Mouse (Mus musculus): ENCODE measurements around the gene Ccdc153. TPM values are rescaled to one million over a fixed set of nuclear protein-coding genes. Genes with fewer than 3 reads are reported as not detected.
A peak's percentile ranks its signal among the peaks of the same experiment; 100 is the strongest.

Gene Ccdc153
- total and polyA plus RNA-seq, 3 experiments, result not detected

- peaks cover 0 to 16% of the 10 kb centered on the region in 2 experiments; a peak in 3 of 4 replicates for H3K4me1 ChIP-seq (ENCODE audit: control insufficient read depth in 1 of 2, insufficient read depth in 2 of 2)
- dilution Hi-C loops (cut with MboI; ENCODE audit: extremely low pct_ligation_motif_present, extremely low pct_unique_long_range_greater_than_20kb, low sequenced_read_pairs), result no loop called here
- peak within 1 kb of the TSS; percentile 42 for H3K4me2 ChIP-seq (ENCODE audit: insufficient read depth, low read depth, poor library complexity, severe bottlenecking)
- no peaks in the 10 kb centered on the region for H3K27me3 ChIP-seq (replicated peaks)
- peak; percentile 80 for TF ChIP-seq ELF1 (IDR thresholded peaks at IDR 0.05; ENCODE audit: low read depth, low read length)
- TF ChIP-seq IRF4 (IDR thresholded peaks at IDR 0.05; ENCODE audit: low read depth, low read length), result 0 out of 2 replicates have a peak, but pooled peaks have one; percentile 2
- peak; percentile 73 for TF ChIP-seq RAD21 (IDR thresholded peaks at IDR 0.05; ENCODE audit: low read depth, low read length)
- peak; percentile 7 to 59; a peak in 3 of 4 replicates for TF ChIP-seq CTCF (conservative IDR thresholded peaks at IDR 0.05 in 1 of 2, IDR thresholded peaks at IDR 0.05 in 1 of 2; ENCODE audit: low read depth in 2 of 2, low read length in 2 of 2)
- no peak for TF ChIP-seq TBP (conservative IDR thresholded peaks at IDR 0.05; ENCODE audit: low read depth, low read length)
- TF ChIP-seq NELFE (IDR thresholded peaks at IDR 0.05; ENCODE audit: low read depth, low read length), result no peak
- peak within 1 kb of the TSS; percentile 96 for H3K9ac ChIP-seq (ENCODE audit: insufficient read depth, low read depth)
- in situ Hi-C loops (cut with MboI; ENCODE audit: low pct_ligation_motif_present, low pct_unique_long_range_greater_than_20kb, low sequenced_read_pairs), result loop anchor here (10.0 kb wide), 1 partner anchor 144 kb away; no protein-coding TSS in a partner anchor
- H3K79me2 ChIP-seq (replicated peaks; ENCODE audit: control insufficient read depth, extremely low read depth, insufficient read depth, poor library complexity, severe bottlenecking), result no peaks in the 10 kb centered on the region
- peak within 1 kb of the TSS; percentile 76 to 81 (median 79) for H3K4me3 ChIP-seq (replicated peaks in 1 of 3; ENCODE audit: low read depth in 2 of 3, low read length in 2 of 3, poor library complexity in 1 of 3)
- peak within 1 kb of the TSS; percentile 44; the same call in 1 of the 2 replicates for H3K27ac ChIP-seq (ENCODE audit: insufficient read depth, low read depth)
- no peaks in the 10 kb centered on the region for H3K9me3 ChIP-seq (replicated peaks; ENCODE audit: low read length)
- H3K36me3 ChIP-seq (replicated peaks in 1 of 2; ENCODE audit: control insufficient read depth in 1 of 2, insufficient read depth in 1 of 2, low read length in 1 of 2), result peaks cover 8 to 28% of the 10 kb centered on the region in 2 experiments
- DNase-seq (ENCODE audit: extremely low read depth), result peak; percentile 74
These were observed 28.0 kb downstream of the Ccdc153 start, which contains the start of gene Nlrx1 for GRCm38 (mm10) chr9:44268432-44268831. TSS of gene Nlrx1 (minus strand) at chr9:44268599.

- Histone ChIP-seq H3K9me3 (replicated peaks; ENCODE audit: low read length) (no peaks in the 10 kb centered on the region), H3K4me2 (ENCODE audit: insufficient read depth, low read depth, poor library complexity, severe bottlenecking) (no peak overlapping the region), H3K79me2 (replicated peaks; ENCODE audit: control insufficient read depth, extremely low read depth, insufficient read depth, poor library complexity, severe bottlenecking) (no peaks in the 10 kb centered on the region), H3K27ac (ENCODE audit: insufficient read depth, low read depth) (no peak overlapping the region), H3K9ac (ENCODE audit: insufficient read depth, low read depth) (no peak overlapping the region), H3K4me3 (replicated peaks in 1 of 3; ENCODE audit: low read depth in 2 of 3, low read length in 2 of 3, poor library complexity in 1 of 3) (no peak overlapping the region), H3K36me3 (replicated peaks in 1 of 2; ENCODE audit: control insufficient read depth in 1 of 2, insufficient read depth in 1 of 2, low read length in 1 of 2) (peaks cover 3 to 28% of the 10 kb centered on the region in 2 experiments), H3K4me1 (ENCODE audit: control insufficient read depth in 1 of 2, insufficient read depth in 2 of 2) (peaks cover 0 to 16% of the 10 kb centered on the region in 2 experiments; a peak in 3 of 4 replicates), H3K27me3 (replicated peaks) (no peaks in the 10 kb centered on the region)
- in situ Hi-C loops (cut with MboI; ENCODE audit: low pct_ligation_motif_present, low pct_unique_long_range_greater_than_20kb, low sequenced_read_pairs), result loop anchor here (10.0 kb wide), 1 partner anchor 144 kb away; no protein-coding TSS in a partner anchor
- TF ChIP-seq MXI1 (IDR thresholded peaks at IDR 0.05; ENCODE audit: low read depth, low read length), result no peak
- no peak for TF ChIP-seq GABPA (IDR thresholded peaks at IDR 0.05; ENCODE audit: insufficient replicate concordance, low read depth, low read length)
- TF ChIP-seq ZMIZ1 (IDR thresholded peaks at IDR 0.05; ENCODE audit: low read depth, low read length), result no peak
- TF ChIP-seq ZC3H11A (IDR thresholded peaks at IDR 0.05; ENCODE audit: low read depth, low read length), result no peak
- no peak for TF ChIP-seq USF1 (IDR thresholded peaks at IDR 0.05; ENCODE audit: low read depth, low read length)
- no peak for TF ChIP-seq JUN (IDR thresholded peaks at IDR 0.05; ENCODE audit: insufficient read depth, low read depth, low read length)
- TF ChIP-seq PAX5 (IDR thresholded peaks at IDR 0.05; ENCODE audit: low read length), result no peak
- TF ChIP-seq POLR2A (IDR thresholded peaks at IDR 0.05; ENCODE audit: low read depth, low read length), result no peak
- TF ChIP-seq MAX (IDR thresholded peaks at IDR 0.05; ENCODE audit: low read length), result no peak
- no peak for TF ChIP-seq MEF2A (IDR thresholded peaks at IDR 0.05; ENCODE audit: borderline replicate concordance, low read depth, low read length)
- TF ChIP-seq CTCF (conservative IDR thresholded peaks at IDR 0.05 in 1 of 2, IDR thresholded peaks at IDR 0.05 in 1 of 2; ENCODE audit: low read depth in 2 of 2, low read length in 2 of 2), result peak; percentile 34 to 55; a peak in 3 of 4 replicates
- TF ChIP-seq CHD1 (IDR thresholded peaks at IDR 0.05; ENCODE audit: low read depth, low read length), result no peak
- no peak for TF ChIP-seq NRF1 (IDR thresholded peaks at IDR 0.05; ENCODE audit: low read depth, low read length)
- TF ChIP-seq MAZ (IDR thresholded peaks at IDR 0.05; ENCODE audit: low read depth, low read length), result no peak
- no peak for TF ChIP-seq ZKSCAN1 (IDR thresholded peaks at IDR 0.05; ENCODE audit: borderline replicate concordance, low read depth, low read length)
- TF ChIP-seq RAD21 (IDR thresholded peaks at IDR 0.05; ENCODE audit: low read depth, low read length), result peak; percentile 34
- TF ChIP-seq TCF12 (IDR thresholded peaks at IDR 0.05; ENCODE audit: low read depth, low read length), result no peak
- TF ChIP-seq CHD2 (IDR thresholded peaks at IDR 0.05; ENCODE audit: low read length), result no peak
- no peak for TF ChIP-seq RCOR1 (conservative IDR thresholded peaks at IDR 0.05; ENCODE audit: low read depth, low read length)
- TF ChIP-seq SMC3 (IDR thresholded peaks at IDR 0.05; ENCODE audit: low read depth, low read length), result peak; percentile 24; the same call in 1 of the 2 replicates
- no peak for TF ChIP-seq BHLHE40 (IDR thresholded peaks at IDR 0.05; ENCODE audit: low read depth, low read length)
- no peak for TF ChIP-seq UBTF (IDR thresholded peaks at IDR 0.05; ENCODE audit: low read depth, low read length)
- no peak for TF ChIP-seq ZNF384 (IDR thresholded peaks at IDR 0.05; ENCODE audit: low read depth, low read length)
- TF ChIP-seq USF2 (conservative IDR thresholded peaks at IDR 0.05; ENCODE audit: low read depth, low read length), result no peak
- no peak for TF ChIP-seq KAT2A (IDR thresholded peaks at IDR 0.05; ENCODE audit: insufficient replicate concordance, low read length)
- no peak for TF ChIP-seq SIN3A (IDR thresholded peaks at IDR 0.05; ENCODE audit: low read length)
- TF ChIP-seq ELF1 (IDR thresholded peaks at IDR 0.05; ENCODE audit: low read depth, low read length), result no peak
- dilution Hi-C loops (cut with MboI; ENCODE audit: extremely low pct_ligation_motif_present, extremely low pct_unique_long_range_greater_than_20kb, low sequenced_read_pairs), result no loop called here
- peak; percentile 45 for DNase-seq (ENCODE audit: extremely low read depth)
These were observed 28.6 kb downstream of the Ccdc153 start for GRCm38 (mm10) chr9:44269077-44269476.
